Mouse (Mus musculus) embryonic facial prominence, embryonic 13.5 days (tissue): ENCODE data around the gene Htra3. TPM values are rescaled to one million over a fixed set of nuclear protein-coding genes. Genes with fewer than 3 reads are reported as not detected.

Experiments used
- ATAC-seq: fragments of 200-750 bp; cut with Nextera tagmentation; 2 replicates; pipeline ENCODE4 v1.8.0; 2017; ENCODE audit warnings: low read depth; ENCODE audit not compliant: insufficient number of reproducible peaks, insufficient read depth, low FRiP score, low TSS enrichment
- H3K27ac ChIP-seq: fragments of 300-500 bp; sonication (generic); 2 replicates; pipeline ENCODE4 v1.5.1; 2015; ENCODE audit warnings: moderate library complexity, mild to moderate bottlenecking, inconsistent platforms
- H3K27me3 ChIP-seq: fragments of 300-500 bp; sonication (generic); 2 replicates; pipeline ENCODE4 v1.6.1; 2015; ENCODE audit warnings: mild to moderate bottlenecking, inconsistent platforms
- H3K36me3 ChIP-seq: fragments of 300-500 bp; sonication (generic); 2 replicates; pipeline ENCODE4 v1.6.1; 2015; ENCODE audit warnings: mild to moderate bottlenecking, inconsistent platforms
- H3K4me1 ChIP-seq: fragments of 300-500 bp; sonication (generic); 2 replicates; pipeline ENCODE4 v1.6.1; 2015; ENCODE audit warnings: inconsistent platforms
- H3K4me2 ChIP-seq: fragments of 300-500 bp; sonication (generic); 2 replicates; pipeline ENCODE4 v1.6.1; 2015; ENCODE audit warnings: moderate library complexity, mild to moderate bottlenecking, inconsistent platforms
- H3K4me3 ChIP-seq: fragments of 300-500 bp; sonication (generic); 2 replicates; pipeline ENCODE4 v1.5.1; 2015; ENCODE audit warnings: mild to moderate bottlenecking, inconsistent platforms
- H3K9ac ChIP-seq: fragments of 300-500 bp; sonication (generic); 2 replicates; pipeline ENCODE4 v1.6.1; 2015; ENCODE audit warnings: mild to moderate bottlenecking, inconsistent platforms
- H3K9me3 ChIP-seq: fragments of 300-500 bp; sonication (generic); 2 replicates; pipeline ENCODE4 v1.6.1; 2016; ENCODE audit warnings: inconsistent platforms
- whole genome bisulfite sequencing: fragments of 180-500 bp; shearing (Covaris S2); methylation state at CpG from one replicate; pipeline ENCODE4 v1.1.7; 2015; ENCODE audit warnings: mixed read lengths; 5-methylcytosine and 5-hydroxymethylcytosine counted together
- polyA plus RNA-seq: library from polyadenylated mRNA; unstranded; fragments of >200 nt; fragmentation: Nextera tagmentation; extraction: Ambion mirVana; gene quantifications from 2 replicates; pipeline ENCODE4 v1.2.1, GENCODE M21; 2015

Htra3 gene
- polyA plus RNA-seq, 1 experiment from 2014 or later: 4.6 TPM

DNA sequence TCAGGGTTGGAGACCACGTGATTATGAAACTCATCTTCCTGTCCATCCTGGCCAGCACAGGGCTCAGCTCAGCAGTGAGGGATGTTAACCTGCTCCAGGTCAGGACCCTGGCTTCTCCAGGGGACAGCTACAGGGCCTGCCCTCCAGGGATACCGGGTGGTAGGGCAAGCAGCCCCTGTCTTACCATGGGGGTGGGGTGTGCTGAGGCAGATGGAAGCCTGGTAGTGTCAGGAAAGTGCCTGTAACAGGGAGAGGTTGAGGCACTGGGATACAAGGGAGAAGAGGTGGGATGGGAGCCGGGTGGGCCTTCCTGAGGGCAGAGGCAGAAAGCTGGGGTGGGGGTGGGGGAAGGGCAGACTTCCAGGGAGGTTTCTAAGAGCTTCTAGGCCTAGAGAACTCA is 27.3 kb downstream of the Htra3 start:
- H3K27me3 ChIP-seq: no peaks in the 10 kb centered on the region
- H3K36me3 ChIP-seq: no peaks in the 10 kb centered on the region
- H3K27ac ChIP-seq: no peak overlapping the region
- ATAC-seq: no peak
- no peak overlapping the region for H3K4me3 ChIP-seq
- WGBS: 83% methylated on average over 3 of the region's 3 CpGs
- H3K4me1 ChIP-seq: no peaks in the 10 kb centered on the region
- no peak overlapping the region for H3K9ac ChIP-seq
- H3K9me3 ChIP-seq: no peaks in the 10 kb centered on the region
- no peak overlapping the region for H3K4me2 ChIP-seq

DNA sequence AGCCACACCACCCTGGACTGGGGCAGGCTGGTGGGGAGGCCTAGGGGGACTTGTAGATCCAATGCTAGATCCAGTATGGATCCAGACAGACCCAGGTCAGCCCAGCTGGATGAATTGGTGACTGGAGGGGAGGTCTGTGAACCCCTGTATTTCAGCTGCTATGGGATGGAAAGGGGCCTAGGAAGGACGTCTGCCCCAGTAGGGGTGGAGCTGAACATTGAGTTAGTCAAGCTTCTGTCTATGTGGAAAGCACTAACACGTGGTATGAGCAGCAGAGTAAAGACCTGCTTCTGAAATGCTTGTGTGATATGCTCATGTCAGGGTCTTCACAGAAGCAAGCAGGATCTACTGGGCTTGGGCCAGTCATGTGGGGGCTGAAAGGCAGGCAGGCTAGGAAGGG is 31.4 kb downstream of the Htra3 start:
- Histone ChIP-seq H3K4me2 (no peak overlapping the region), H3K4me3 (no peak overlapping the region), H3K27me3 (no peaks in the 10 kb centered on the region), H3K36me3 (no peaks in the 10 kb centered on the region), H3K27ac (no peak overlapping the region), H3K4me1 (no peaks in the 10 kb centered on the region), H3K9ac (no peak overlapping the region), H3K9me3 (no peaks in the 10 kb centered on the region)
- ATAC-seq: no peak
- WGBS: 54% methylated on average over 2 of the region's 2 CpGs

DNA sequence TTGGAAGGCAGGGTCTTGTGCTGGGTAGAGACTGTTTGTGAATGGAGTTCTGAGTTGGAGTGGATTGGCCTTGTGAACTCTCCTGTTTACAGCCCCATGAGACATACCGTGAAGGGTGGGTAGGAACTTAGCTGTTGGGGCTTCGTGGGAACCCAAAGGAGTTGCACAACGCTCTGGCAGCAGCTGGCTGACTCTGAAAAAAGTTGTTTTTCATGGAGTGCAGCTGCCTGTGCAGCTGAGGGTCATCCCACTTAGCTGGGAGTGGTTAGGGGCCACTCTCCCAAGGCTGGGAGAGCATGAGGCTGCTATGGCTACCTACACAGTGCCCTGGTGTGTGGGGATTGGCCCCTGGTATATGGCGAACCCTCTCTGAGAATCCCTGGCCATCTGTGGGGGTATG is 32.0 kb downstream of the Htra3 start:
- H3K4me1 ChIP-seq: no peaks in the 10 kb centered on the region
- H3K27ac ChIP-seq: no peak overlapping the region
- ATAC-seq: no peak
- no peaks in the 10 kb centered on the region for H3K27me3 ChIP-seq
- H3K36me3 ChIP-seq: no peaks in the 10 kb centered on the region
- H3K9ac ChIP-seq: no peak overlapping the region
- no peak overlapping the region for H3K4me3 ChIP-seq
- no peaks in the 10 kb centered on the region for H3K9me3 ChIP-seq
- H3K4me2 ChIP-seq: no peak overlapping the region
- 75% methylated on average over 4 of the region's 4 CpGs for WGBS

DNA sequence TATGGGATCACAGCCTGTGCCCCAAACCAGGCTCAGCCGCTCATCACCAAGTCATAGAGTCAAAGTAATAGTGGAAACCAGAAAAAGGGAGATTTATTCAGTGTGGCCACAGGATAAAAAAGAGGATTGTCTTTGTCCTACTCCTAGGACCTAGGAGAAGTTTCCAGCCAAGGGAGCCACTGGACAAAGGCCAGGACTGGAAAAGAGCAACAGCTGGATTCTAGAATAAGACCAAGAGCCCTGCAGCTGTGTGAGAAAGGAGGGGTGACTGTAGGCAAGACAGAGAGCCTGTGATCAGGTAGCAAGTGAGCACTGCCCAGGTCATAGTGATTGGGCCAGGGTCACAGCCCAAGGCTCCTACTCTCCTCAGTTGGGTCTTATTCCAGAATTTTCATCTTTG is 32.7 kb downstream of the Htra3 start:
- no peak for ATAC-seq
- H3K27ac ChIP-seq: no peak overlapping the region
- no peak overlapping the region for H3K4me2 ChIP-seq
- WGBS: 88% methylated on average over 1 of the region's 1 CpGs
- no peaks in the 10 kb centered on the region for H3K9me3 ChIP-seq
- H3K4me1 ChIP-seq: no peaks in the 10 kb centered on the region
- no peak overlapping the region for H3K4me3 ChIP-seq
- H3K36me3 ChIP-seq: no peaks in the 10 kb centered on the region
- H3K27me3 ChIP-seq: no peaks in the 10 kb centered on the region
- H3K9ac ChIP-seq: no peak overlapping the region

DNA sequence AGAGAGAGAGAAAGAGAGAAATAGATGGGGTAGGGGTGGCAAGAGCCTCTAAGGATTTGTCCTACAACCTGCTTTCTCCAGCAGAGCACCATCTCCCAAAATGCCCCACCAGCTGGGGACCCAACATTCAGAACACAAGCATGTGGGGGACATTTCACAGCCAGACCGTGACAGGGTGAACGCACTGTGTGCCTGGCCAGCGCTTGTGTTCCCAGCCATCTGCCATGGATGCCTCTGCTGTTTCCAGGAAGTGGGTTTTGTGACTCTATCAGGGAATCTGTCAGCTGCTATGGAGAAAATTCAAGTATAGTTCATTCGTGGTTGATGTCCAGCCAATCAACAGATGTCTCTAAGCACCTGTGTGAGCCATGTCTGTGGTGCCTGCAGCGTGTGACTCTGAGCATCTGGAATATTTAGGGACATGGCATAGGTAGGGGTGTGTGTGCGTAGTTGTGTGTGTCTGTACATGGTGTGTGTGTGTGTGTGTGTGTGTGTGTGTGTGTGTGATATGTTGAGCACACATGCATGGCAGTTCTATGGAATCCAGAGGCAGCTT is 33.6 kb downstream of the Htra3 start:
- no peak overlapping the region for H3K27ac ChIP-seq
- no peaks in the 10 kb centered on the region for H3K9me3 ChIP-seq
- H3K4me2 ChIP-seq: no peak overlapping the region
- no peaks in the 10 kb centered on the region for H3K4me1 ChIP-seq
- H3K4me3 ChIP-seq: no peak overlapping the region
- no peak for ATAC-seq
- H3K27me3 ChIP-seq: no peaks in the 10 kb centered on the region
- WGBS: 78% methylated on average over 6 of the region's 6 CpGs
- no peak overlapping the region for H3K9ac ChIP-seq
- H3K36me3 ChIP-seq: no peaks in the 10 kb centered on the region

DNA sequence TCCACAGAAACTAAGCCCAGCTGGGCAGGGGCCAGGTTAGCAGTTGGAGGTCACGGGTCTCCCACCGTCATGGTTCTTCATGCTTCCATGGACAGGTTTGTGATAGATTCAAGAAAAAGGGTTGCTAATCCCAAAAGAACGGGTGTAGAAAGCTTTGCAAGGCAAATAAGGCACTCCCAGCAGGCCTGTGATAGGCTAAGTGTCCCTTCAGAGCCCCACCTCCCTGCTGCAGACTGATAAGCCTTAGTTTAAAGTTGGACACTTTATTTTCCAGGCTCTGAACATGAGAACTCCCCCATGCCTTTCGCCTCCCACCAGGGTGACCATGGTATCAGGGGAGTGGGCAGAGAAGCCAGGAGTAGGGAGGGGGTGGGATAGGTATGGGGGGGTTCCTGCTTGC is 35.5 kb downstream of the Htra3 start:
- H3K9me3 ChIP-seq: no peaks in the 10 kb centered on the region
- H3K4me2 ChIP-seq: no peak overlapping the region
- no peaks in the 10 kb centered on the region for H3K27me3 ChIP-seq
- no peaks in the 10 kb centered on the region for H3K36me3 ChIP-seq
- no peak for ATAC-seq
- WGBS: 69% methylated on average over 4 of the region's 4 CpGs
- H3K9ac ChIP-seq: no peak overlapping the region
- H3K4me3 ChIP-seq: no peak overlapping the region
- no peak overlapping the region for H3K27ac ChIP-seq
- no peaks in the 10 kb centered on the region for H3K4me1 ChIP-seq

DNA sequence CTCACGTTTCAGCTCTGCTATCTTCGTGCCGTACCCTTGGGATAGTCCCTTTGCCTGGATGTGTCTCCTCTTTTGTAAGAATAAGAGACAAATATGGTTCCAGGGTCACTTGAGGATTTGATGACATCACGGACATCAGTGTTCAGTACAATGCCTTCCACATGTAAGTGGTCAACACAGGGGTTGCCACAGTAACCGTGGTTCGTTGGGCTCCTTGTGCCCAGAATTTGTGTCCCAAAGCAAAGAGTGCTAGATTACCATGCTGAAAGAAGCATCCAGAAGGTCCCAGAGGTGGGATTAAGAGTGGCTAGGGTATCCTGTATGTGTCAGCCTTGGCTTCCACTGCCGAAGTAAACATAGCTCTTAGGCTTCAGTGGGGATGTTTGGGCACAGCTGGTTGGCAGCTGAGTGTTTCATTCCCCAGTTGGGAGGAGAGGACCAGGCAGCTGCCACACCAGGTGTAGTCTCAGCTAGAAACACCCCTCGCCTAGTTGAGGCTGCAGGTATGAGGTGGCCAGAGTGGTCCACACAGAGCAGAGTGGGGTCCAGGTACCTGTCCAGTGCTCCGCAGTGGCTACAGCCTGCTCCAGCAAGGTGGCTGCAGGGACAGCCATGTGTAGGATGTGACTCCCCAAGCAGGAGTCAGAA is 36.1 kb downstream of the Htra3 start:
- ATAC-seq: no peak

DNA sequence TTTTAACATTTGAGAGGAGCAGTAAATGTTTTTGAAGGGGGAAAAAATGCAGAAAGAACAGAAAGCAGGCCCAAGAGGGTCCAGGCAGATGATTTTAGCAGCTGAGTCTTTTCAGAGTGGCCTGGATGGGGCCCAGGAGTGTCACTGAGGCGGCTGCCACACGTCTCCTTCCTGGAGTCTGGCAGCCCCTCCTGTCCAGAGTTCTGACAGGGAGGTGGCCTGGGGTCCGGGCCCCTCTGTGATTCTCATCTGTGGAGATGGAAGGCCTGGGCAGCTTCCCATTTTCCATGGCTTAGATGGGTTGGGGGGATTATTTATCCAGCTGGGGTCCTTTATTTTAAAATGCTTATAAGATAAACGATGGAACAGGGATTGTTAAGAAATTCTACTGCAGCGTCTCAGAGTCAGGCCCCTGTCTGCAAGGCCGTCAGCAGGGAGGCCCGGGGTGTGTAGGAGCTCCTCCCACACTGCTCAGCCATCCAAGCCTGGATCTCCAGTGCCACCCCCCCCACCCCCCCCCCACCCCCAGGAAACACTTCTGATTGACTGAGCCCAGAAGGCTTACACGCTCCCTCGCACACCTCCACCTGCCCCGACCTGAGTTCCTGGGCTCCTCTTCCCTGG is 37.5 kb downstream of the Htra3 start:
- 56% methylated on average over 10 of the region's 10 CpGs for WGBS
- H3K4me2 ChIP-seq: no peak overlapping the region

More for the DNA sequence above, 36.1 kb downstream of the Htra3 start:
- Histone ChIP-seq H3K27ac (no peak overlapping the region), H3K36me3 (no peaks in the 10 kb centered on the region), H3K4me2 (no peak overlapping the region), H3K27me3 (no peaks in the 10 kb centered on the region), H3K4me1 (no peaks in the 10 kb centered on the region), H3K4me3 (no peak overlapping the region), H3K9ac (no peak overlapping the region), H3K9me3 (no peaks in the 10 kb centered on the region)
- WGBS: 80% methylated on average over 9 of the region's 9 CpGs

DNA sequence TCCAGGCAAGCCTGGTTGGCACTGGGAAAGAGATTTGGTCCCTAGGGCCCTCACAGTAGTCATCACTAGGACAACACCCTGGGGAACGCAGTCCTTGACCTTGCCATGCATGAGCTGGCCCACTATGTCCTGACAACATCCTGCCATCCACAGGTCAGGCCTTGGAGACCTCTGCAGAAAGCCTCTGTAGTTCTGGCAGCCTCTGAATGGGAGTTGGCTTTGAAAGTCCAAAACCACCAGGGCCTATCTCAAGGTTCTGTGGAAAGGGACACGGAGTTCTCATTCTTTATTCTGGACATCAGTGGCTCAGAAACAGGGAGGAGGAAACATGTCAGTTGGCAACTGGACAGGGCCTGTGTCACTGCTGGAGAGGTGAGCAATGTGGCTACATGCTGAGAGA is 43.6 kb downstream of the Htra3 start:
- Histone ChIP-seq H3K9ac (no peak overlapping the region), H3K4me3 (no peak overlapping the region), H3K27me3 (no peaks in the 10 kb centered on the region), H3K36me3 (no peaks in the 10 kb centered on the region), H3K4me2 (no peak overlapping the region), H3K9me3 (no peaks in the 10 kb centered on the region), H3K27ac (no peak overlapping the region), H3K4me1 (no peaks in the 10 kb centered on the region)
- 87% methylated on average over 2 of the region's 2 CpGs for WGBS
- no peak for ATAC-seq

More for the DNA sequence above, 37.5 kb downstream of the Htra3 start:
- no peak overlapping the region for H3K27ac ChIP-seq
- no peak overlapping the region for H3K4me3 ChIP-seq
- H3K9me3 ChIP-seq: no peaks in the 10 kb centered on the region
- H3K9ac ChIP-seq: 0 out of 2 replicates have a peak overlapping the region, but pooled peaks have one; percentile 6
- no peaks in the 10 kb centered on the region for H3K27me3 ChIP-seq
- no peak for ATAC-seq
- H3K36me3 ChIP-seq: no peaks in the 10 kb centered on the region
- no peaks in the 10 kb centered on the region for H3K4me1 ChIP-seq

DNA sequence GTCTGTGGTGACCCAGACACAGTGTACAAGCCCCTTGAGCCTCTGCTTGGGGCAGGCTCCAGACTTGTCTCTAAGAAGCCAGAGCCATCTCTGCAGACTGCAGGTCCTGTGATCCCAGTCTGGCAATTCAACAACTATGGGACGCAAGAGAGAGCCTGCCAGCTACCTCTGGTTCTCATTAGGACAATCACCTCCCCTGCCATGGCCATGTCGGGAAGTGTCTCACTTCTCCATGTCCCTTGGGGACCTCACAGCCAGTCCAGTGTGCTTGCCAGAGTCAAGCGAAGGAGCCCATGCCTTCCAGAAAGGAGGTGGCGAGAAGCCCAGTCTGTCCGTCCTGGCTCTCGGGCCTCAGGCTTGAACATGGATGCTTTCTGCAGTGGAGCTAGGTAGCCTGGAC is 46.7 kb downstream of the Htra3 start:
- H3K4me3 ChIP-seq: no peak overlapping the region
- no peaks in the 10 kb centered on the region for H3K9me3 ChIP-seq
- H3K27me3 ChIP-seq: no peaks in the 10 kb centered on the region
- no peak overlapping the region for H3K9ac ChIP-seq
- H3K4me2 ChIP-seq: no peak overlapping the region
- H3K27ac ChIP-seq: no peak overlapping the region
- no peaks in the 10 kb centered on the region for H3K4me1 ChIP-seq
- WGBS: 69% methylated on average over 6 of the region's 6 CpGs
- ATAC-seq: no peak
- no peaks in the 10 kb centered on the region for H3K36me3 ChIP-seq

DNA sequence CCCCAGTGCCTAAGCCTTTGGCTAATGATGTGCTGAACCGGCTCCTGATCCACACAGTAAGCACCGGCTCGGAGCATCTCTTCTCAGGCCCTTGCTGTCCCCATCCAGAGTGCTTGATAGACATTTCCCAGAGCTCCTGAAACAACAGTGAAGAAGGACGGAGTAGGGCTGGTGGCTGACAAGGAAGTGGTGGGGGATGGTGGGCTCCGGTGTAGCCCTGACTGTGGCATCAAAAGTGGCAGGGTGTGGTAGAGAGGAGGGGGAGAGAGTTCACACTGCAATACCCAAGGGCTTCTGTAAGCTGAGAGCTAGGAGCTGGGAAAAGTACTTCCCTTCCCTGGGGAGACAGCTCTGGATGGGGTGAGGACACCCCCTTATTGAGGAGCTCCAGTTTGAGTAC is 47.8 kb downstream of the Htra3 start:
- no peak for ATAC-seq
- Histone ChIP-seq H3K4me3 (no peak overlapping the region), H3K9ac (no peak overlapping the region), H3K27me3 (no peaks in the 10 kb centered on the region), H3K4me2 (no peak overlapping the region), H3K36me3 (no peaks in the 10 kb centered on the region), H3K27ac (no peak overlapping the region), H3K4me1 (no peaks in the 10 kb centered on the region), H3K9me3 (no peaks in the 10 kb centered on the region)
- WGBS: 76% methylated on average over 5 of the region's 5 CpGs

DNA sequence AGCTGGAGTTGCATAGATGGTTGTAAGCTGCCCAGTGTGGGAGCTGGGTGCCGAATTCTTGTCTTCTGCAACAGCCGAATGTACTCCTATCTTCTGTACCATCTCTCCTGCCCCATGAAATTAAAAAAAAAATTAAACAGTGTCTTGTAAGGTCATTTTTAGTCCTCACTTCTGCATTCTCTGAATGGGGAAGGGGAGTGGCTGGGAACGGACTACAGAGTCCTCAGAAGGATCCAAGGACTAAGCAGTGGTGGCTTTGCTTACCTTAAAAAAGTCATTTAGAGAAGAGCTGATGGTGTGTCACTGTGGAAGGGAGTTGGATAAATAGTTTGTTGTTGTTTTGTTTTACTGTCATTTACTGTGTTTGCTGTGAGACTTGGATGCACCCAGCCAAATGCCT is 48.4 kb downstream of the Htra3 start:
- Histone ChIP-seq H3K27me3 (no peaks in the 10 kb centered on the region), H3K4me2 (no peak overlapping the region)
- no peak for ATAC-seq

More for the DNA sequence above, 48.4 kb downstream of the Htra3 start:
- Histone ChIP-seq H3K4me3 (no peak overlapping the region), H3K4me1 (no peaks in the 10 kb centered on the region), H3K36me3 (no peaks in the 10 kb centered on the region), H3K27ac (no peak overlapping the region), H3K9ac (no peak overlapping the region), H3K9me3 (no peaks in the 10 kb centered on the region)
- WGBS: 81% methylated on average over 3 of the region's 3 CpGs
